Mouse (Mus musculus) heart, postnatal 14 days (tissue): ENCODE results near the gene Klrc2. TPM values are rescaled to one million over a fixed set of nuclear protein-coding genes. Genes with fewer than 3 reads are reported as not detected.
"Not testable (repeated sequence)": the region's sequence is repeated elsewhere in the genome, so short reads cannot be mapped to it uniquely, and the experiment has no call there.

Experiments used
- DNase-seq, 2 experiments: peaks; one replicate each; pipeline ENCODE4 v3.0.0; 2021 to 2022
- intact Hi-C: fragments of 180-260 bp; cut with DNase I; formaldehyde crosslinking; loops from one replicate; pipeline ENCODE4 v1.15.1; 2025
- long read RNA-seq, 2 experiments: library from polyadenylated mRNA; stranded (forward); transcript quantifications; one replicate each; pipeline ENCODE4 v2.0.0; 2021
- microRNA-seq, 2 experiments: library from miRNA; unstranded; fragments of <30 nt; microRNA quantifications; one replicate each; pipeline ENCODE4 v1.2.0; 2021 to 2022
- total RNA-seq, 2 experiments: library from RNA; stranded (reverse); gene quantifications; 2 replicates each; pipeline ENCODE4 v1.2.3; 2021

Klrc2 gene
- total RNA-seq, result not detected
- long read RNA-seq, experiment 1, result 0 reads
- long read RNA-seq, experiment 2, result 0 reads

GRCm38 (mm10) chr6:129660589-129660988, at the start of gene Klrc2:
Klrc2 (minus strand) TSS chr6:129660689.
- intact Hi-C loops, DNase-seq: not testable (repeated sequence)

DNA sequence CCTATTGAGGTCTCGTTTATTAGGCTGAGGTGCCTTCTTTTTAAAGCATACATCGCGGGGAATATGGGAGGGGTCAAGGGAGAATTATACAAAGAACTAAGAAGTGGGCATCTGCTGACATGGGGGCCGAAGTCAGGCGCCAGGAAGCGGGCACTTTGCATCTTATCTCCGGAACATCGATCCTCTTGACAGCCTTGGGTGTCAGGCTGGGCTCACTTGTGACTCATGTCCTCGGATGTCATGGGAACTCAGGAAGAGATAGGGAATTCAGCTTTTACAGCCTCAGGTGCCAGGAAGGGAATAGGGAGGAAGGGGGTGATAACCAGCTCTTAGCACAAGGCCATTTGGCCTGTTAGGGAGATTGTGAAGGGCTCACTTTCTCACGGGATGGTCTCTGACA, 30.9 kb upstream of the Klrc2 start:
- DNase-seq, intact Hi-C loops: not testable (repeated sequence)

- DNase-seq, result no peak
- intact Hi-C loops, result no loop called here
These were observed 19.9 kb upstream of the Klrc2 start for GRCm38 (mm10) chr6:129680379-129680778.

DNA sequence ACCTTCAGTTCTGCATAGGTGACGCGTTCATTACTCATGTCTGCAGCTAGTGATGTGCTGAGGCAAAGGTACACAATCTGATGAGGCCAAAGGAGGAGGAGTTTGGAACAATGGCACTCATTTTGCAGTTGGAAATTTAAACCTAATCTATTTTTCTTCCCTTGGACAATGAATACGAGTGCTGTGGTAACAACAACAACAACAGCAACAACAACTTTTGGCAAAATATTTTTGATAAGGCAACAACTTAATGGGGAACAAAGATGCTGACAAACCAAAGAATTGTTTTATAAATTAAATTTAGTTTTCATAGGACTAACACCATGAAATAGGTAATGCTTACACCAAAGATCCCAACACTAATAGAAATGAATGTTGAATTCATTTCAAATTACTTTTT, 18.4 kb upstream of the Klrc2 start, which contains the start of gene Klrc1:
Gene Klrc1 (minus strand): TSS at position 101 of the 400 bp plus-strand sequence.
- no peak for DNase-seq
- intact Hi-C loops, result no loop called here

DNA sequence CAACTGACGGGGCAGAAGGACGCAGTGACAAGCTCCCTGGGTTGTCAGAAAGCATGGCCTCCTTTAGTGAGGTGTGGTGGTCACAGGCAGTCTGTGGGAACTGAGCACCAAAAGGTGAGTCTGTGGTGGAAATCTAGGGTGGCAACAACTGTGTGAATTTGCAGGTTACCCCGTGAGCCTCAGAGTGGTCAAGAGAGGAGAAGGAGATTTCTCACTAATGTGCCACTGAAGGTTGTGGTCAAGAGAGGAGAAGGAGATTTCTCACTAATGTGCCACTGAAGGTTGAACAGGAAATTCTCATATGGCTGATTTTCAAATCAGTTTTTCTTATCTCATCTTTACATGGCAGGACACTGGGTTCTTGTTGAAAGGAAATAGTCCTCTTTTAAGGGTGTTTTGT, 812 bp upstream of the Klrc2 start:
- intact Hi-C loops, DNase-seq: not testable (repeated sequence)

DNA sequence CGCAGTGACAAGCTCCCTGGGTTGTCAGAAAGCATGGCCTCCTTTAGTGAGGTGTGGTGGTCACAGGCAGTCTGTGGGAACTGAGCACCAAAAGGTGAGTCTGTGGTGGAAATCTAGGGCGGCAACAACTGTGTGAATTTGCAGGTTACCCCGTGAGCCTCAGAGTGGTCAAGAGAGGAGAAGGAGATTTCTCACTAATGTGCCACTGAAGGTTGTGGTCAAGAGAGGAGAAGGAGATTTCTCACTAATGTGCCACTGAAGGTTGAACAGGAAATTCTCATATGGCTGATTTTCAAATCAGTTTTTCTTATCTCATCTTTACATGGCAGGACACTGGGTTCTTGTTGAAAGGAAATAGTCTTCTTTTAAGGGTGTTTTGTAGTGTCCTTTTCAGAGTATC, 16.4 kb downstream of the Klrc2 start:
- DNase-seq, intact Hi-C loops: not testable (repeated sequence)

GRCm38 (mm10) chr6:129643237-129643636, 17.3 kb downstream of the Klrc2 start, which contains the start of gene Klrc3:
Klrc3 (minus strand) TSS chr6:129643337.
- DNase-seq, intact Hi-C loops: not testable (repeated sequence)

DNA sequence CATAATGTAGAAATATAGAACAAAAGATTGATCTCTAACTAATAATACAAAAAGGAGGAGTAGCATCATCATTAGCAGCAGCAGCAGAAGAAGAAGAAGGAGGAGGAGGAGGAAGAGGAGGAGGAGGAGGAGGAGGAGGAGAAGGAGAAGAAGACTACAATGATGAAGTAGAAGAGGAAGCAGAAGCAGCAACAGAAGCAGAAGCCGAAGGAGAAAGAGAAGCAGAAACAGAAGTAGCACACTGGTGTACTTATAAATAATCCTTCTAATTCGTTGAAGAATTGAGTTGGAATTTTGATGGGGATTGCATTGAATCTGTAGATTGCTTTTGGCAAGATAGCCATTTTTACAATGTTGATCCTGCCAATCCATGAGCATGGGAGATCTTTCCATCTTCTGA, 29.4 kb downstream of the Klrc2 start:
- intact Hi-C loops, result not testable (repeated sequence)

DNA sequence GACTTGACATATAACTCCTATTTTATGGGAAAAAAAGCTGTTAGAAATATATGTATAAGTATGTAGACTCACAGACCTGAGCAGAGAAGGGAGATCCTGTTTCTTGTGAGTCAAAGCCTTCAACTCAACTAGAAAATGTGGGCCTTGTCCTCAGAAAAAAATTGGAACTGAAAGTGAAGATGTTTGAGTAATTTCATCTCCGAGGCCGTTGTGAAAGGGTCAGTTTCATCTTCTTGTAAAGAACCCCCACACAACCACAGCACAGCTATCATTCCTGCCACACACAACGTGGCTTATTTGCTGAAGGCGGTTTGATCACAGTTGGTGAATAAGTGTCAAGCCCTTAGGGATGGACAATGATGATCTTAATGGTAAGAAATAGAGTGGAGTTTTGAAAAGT, 36.8 kb downstream of the Klrc2 start, which contains the start of gene Klrk1:
Gene Klrk1 (minus strand): TSS at position 130 of the 400 bp plus-strand sequence.
- intact Hi-C loops, result no loop called here
- no peak for DNase-seq

More for the DNA sequence above, 29.4 kb downstream of the Klrc2 start:
- DNase-seq, result not testable (repeated sequence)

DNA sequence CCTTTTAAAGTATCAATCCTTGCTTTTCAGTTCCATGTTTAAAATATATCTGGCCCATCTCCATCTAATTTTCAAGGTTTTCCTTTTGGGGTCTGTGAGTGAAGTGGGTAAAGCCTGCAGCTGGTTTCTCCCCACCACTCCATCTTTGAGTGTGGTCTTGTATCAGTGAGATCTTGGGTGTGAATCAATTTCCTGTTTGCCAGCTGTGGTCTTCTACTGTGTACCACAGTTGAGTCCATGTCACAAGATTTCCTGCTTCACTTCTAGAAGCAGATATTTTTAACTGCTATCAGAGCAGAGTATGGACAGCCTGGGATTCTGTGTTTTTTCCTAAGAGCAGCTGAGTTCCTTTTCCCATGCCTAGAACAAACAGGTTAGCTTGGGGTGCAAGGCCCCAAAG, 52.1 kb downstream of the Klrc2 start:
- intact Hi-C loops, result no loop called here
- DNase-seq, result no peak

Small RNA genes lying within 50 kb of the gene (microRNA-seq; reads per million reads assigned to microRNA genes)
- 0 reads per million in 2 experiments for gene Mir680-1

Other genes starting within 250 kb of the Klrc2 start
- gene Clec1a, start 208.7 kb downstream of the Klrc2 start, total RNA-seq, result 10 to 100 TPM; 15.3 to 15.9 TPM
- under 1 TPM in 1 of 2 experiments, not detected in 1; 0.12 TPM for gene Olr1, start 153.5 kb downstream of the Klrc2 start, total RNA-seq
- not detected for gene Tmem52b, start 148.1 kb downstream of the Klrc2 start, total RNA-seq
- gene Gabarapl1, start 127.5 kb downstream of the Klrc2 start, total RNA-seq, result 10 to 100 TPM; 79.8 to 85.9 TPM
- not detected for gene Klre1, start 82.8 kb downstream of the Klrc2 start, total RNA-seq
- not detected for gene Klrd1, start 68.9 kb downstream of the Klrc2 start, total RNA-seq
- not detected for gene Klrk1, start 36.8 kb downstream of the Klrc2 start, total RNA-seq
- gene Klrc3, start 17.4 kb downstream of the Klrc2 start, total RNA-seq, result not detected
- not detected for gene Klrc1, start 18.3 kb upstream of the Klrc2 start, total RNA-seq
- not detected for gene Klri1, start 56.4 kb upstream of the Klrc2 start, total RNA-seq
- gene Klri2, start 79.8 kb upstream of the Klrc2 start, total RNA-seq, result not detected
- not detected for gene Gm156, start 123.6 kb upstream of the Klrc2 start, total RNA-seq
- gene Gm17631, start 202.0 kb upstream of the Klrc2 start, total RNA-seq, result not detected
- not detected for gene Klra17, start 216.0 kb upstream of the Klrc2 start, total RNA-seq